Mouse (Mus musculus) gastrocnemius, adult 2 months (tissue): ENCODE results near the gene Cbx5. TPM values are rescaled to one million over a fixed set of nuclear protein-coding genes. Genes with fewer than 3 reads are reported as not detected.
"Not testable (repeated sequence)": the region's sequence is repeated elsewhere in the genome, so short reads cannot be mapped to it uniquely, and the experiment has no call there.

ENCODE experiments used
- DNase-seq: peaks from one replicate; pipeline ENCODE4 v3.0.0; 2022
- H3K27ac ChIP-seq: fragments of 200-600 bp; 2 replicates; pipeline ENCODE4 v1.8.1; 2022; ENCODE audit warnings: mild to moderate bottlenecking
- H3K4me3 ChIP-seq: fragments of 200-600 bp; 2 replicates; pipeline ENCODE4 v1.8.1; 2022; ENCODE audit warnings: mild to moderate bottlenecking, moderate library complexity
- CTCF ChIP-seq: fragments of 200-600 bp; IDR thresholded peaks from 2 replicates; pipeline ENCODE4 v1.8.1; 2022; ENCODE audit warnings: antibody characterized with exemption, mild to moderate bottlenecking, moderate library complexity
- intact Hi-C: fragments of 180-260 bp; cut with DNase I; formaldehyde crosslinking; loops from one replicate; pipeline ENCODE4 v1.15.1; 2025
- total RNA-seq, 2 experiments: library from RNA; stranded (reverse); gene quantifications; 2 replicates each; pipeline ENCODE4 v1.2.3; 2021

The Cbx5 gene
- total RNA-seq, 2 experiments from 2014 or later: 24.4 to 36.6 TPM

DNA sequence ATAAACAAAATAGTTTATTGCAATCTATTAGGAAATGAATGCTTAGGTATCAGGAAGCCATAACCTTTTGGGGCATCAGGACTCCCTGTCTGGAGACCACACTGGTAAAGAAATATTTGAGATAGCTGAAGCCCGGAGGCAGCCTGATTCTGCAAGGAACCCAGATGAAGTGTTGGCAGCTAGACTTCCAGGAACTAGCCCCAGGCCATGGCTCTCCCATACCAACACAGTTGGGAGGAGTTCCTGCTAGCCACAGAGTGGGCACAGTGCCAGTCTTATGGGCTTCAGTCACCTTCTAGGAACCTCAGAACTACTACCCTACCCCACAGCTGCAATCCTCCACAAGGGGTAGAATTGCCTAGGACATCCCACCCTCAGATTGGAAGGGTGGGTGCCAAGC is 20.4 kb upstream of the Cbx5 start:
- no peak for DNase-seq
- TF ChIP-seq CTCF: no peak
- intact Hi-C loops: no loop called here
- Histone ChIP-seq H3K4me3 (no peak overlapping the region), H3K27ac (no peak overlapping the region)

DNA sequence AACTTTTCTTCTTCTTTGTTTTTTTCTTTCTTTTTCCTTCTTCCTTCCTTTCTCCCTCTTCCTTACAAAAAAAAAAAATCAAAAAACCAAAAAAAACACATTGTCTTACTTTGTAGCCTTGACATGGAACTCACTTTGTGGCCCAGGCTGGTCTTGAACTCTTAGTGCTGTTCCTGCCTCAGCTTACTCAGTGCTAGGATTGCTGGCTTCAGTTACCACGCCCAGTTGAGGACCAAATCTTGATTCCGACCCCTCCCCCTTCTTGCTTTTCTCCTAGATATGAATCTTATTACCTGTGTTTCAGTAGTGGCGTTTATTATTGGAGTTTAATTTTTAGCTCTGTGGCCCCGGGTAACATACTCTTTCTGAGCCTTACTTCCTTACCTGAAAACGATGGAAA is 19.5 kb upstream of the Cbx5 start:
- intact Hi-C loops: no loop called here
- no peak for TF ChIP-seq CTCF

DNA sequence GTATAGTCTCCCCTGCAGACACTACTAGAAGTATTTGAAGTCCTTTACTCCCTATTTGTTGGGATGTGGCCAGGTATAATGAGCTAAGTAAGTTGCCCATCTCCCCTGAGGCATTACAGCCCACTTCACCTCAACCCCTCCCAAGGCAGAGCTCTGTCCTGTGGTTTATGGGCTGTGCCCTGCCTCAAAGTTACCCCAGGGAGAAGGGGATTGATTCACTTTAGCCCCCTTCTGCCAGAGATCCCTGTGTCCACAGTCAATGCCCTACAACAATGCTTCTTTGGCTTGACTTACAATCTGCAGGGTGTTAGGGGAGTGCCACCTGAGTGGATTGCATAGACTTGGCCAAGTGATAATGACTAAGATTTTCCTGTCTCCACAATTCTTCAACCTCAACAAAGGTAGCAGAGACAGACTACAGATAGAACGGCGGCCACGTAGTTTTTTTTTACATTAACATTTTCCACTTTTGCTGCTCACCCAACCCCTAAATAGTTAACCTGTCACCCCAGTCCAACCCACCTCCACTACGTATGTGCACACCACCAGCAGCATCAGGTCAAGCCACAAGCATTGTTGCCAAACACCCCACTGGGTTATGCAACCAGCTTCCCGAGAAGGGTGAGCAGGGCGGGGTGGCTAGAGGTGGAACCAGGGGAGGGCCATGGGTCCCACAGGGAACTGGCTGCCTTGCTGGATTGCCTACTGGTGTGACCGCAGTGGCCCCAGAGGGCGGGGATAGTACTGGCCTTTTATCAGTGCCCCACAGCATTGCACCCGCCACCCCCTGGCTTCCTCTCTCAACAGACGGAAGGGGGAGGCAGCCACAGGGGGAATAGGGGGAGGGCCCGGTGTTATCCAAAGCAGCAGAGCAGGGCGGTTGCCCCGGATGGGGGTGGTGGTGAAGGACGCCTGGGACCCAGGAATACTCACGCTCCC is 18.4 kb upstream of the Cbx5 start, which contains the start of gene Nfe2:
Gene Nfe2, minus strand, starts transcription at position 614 of the 939 bp plus-strand sequence.
- TF ChIP-seq CTCF: no peak
- peak; percentile 64 for DNase-seq
- peak within 1 kb of the TSS; percentile 63 for H3K27ac ChIP-seq
- intact Hi-C loops: no loop called here
- H3K4me3 ChIP-seq: peak within 1 kb of the TSS; percentile 60

More for the DNA sequence above, 19.5 kb upstream of the Cbx5 start:
- DNase-seq: no peak
- Histone ChIP-seq H3K4me3 (no peak overlapping the region), H3K27ac (no peak overlapping the region; the same call in 1 of the 2 replicates)

DNA sequence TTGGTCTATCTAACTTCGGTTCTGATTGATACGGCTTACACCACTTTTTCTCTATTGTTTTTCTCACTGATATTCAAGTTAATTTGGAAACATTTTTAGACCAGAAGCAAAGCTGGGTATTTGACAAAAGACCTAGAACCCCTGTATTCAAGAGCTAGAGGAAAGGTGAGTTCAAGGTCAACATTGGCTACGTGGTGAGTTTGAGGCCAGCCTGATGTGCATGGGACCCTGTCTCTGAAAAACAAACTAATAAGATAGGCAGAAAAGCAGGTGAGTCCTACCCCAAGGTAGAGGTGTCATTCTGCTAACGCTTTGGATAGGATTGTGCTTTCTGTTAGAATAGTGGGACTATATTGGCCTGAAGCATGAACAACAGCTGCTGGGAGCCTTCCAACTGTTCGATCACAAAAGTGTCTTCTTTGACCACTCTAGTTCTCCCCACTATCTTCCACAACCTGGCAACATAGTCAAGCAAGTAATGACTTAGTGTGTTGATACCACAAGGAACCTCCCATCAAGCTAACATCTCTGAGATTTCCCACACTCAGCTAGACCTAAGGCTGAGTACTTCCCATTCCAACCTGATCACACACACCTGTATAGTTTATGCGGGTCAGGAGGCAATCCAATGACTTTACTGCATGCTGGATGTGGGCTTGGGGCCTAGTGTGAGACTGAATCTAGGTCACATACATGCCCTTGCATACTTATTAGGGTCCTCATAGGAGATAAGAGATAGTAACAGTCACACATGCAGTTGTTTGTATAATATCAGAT is 16.8 kb upstream of the Cbx5 start:
- H3K4me3 ChIP-seq: no peak overlapping the region
- no peak for TF ChIP-seq CTCF
- H3K27ac ChIP-seq: no peak overlapping the region
- no peak for DNase-seq
- intact Hi-C loops: no loop called here

DNA sequence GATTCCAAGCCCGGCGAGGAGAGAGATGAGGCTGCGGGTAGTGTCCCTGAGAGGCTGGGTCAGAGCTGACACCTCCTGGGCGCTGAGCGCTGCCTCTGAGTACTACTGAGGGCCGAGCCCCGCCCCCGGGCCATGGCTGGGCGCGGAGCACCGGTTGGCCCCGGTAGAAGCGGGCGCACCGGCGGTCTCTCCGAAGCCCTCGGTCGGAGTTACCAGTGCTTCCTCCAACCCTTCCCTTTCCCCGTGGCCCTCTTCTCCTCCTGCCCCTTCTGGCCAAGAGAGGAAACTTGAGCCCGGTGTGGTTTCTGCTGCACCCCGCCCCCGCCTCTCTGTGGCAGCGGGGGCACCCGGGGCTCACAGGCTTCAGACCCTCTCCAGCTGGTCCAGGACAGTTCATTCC is 15.6 kb upstream of the Cbx5 start:
- intact Hi-C loops: no loop called here
- peak overlapping the region; percentile 32 for H3K27ac ChIP-seq

DNA sequence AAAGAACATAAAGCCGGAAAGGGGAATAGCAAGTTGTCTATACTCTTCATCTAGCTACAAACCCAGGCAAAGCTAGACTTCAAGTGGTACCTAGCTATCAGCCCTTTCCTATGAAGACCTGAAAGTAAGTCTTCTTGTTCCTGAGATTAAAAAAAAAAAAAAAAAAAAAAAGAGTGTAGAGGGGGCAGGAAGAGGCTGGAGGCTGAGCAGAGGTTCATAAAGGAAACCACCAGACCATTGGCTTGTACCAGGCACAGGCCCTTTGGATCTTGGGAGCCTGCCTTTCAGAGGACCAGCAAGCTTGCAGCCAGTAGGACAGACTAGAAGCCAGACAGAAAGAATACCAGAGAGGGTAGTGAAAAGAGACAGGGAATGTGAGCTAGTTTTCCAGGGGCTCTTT is 13.7 kb upstream of the Cbx5 start:
- no peak for TF ChIP-seq CTCF
- no peak overlapping the region for H3K27ac ChIP-seq
- DNase-seq: no peak
- no peak overlapping the region for H3K4me3 ChIP-seq
- intact Hi-C loops: no loop called here

More for the DNA sequence above, 15.6 kb upstream of the Cbx5 start:
- TF ChIP-seq CTCF: peak; percentile 5; the same call in 1 of the 2 replicates
- peak; percentile 56 for DNase-seq
- H3K4me3 ChIP-seq: peak overlapping the region; percentile 72

DNA sequence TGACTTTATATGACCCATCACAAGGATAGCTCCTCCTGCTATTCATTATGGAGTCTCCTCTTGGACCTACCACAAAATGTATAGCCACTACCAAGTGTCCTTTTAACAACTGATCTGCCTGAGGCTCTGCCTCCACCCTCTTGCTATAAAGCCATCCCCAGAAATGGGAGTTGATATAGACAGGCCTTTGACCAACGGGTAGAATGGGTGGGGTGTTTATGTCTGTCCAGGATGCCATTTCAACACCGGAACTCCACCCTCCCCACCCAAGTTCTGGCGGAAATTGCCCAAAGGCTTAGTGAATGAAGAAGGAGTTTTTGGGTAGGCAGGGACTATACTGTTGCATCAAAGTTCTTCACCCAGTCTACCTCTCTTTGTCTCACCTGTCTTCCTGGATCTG is 13.0 kb upstream of the Cbx5 start:
- H3K27ac ChIP-seq: no peak overlapping the region
- intact Hi-C loops: no loop called here
- DNase-seq: no peak
- H3K4me3 ChIP-seq: no peak overlapping the region
- TF ChIP-seq CTCF: no peak

DNA sequence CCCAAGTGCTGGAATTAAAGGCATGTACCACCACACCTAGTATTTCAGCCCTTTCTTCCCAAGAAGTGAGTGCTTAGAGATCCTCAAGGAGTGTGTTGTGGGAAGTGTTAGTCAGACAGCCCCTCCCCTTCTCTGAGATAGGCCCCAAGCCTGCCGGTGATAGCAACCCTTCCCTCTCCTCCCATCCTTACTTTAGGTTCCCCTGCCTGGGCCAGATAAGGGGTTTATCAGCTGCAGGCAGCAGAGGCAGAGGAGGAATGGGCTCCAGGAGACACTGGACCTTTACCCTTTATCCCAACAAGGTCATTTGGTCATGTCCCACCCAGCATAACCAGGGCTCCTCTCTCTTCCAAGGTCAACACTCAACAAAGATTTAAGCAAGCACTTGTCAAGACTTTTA is 12.0 kb upstream of the Cbx5 start:
- TF ChIP-seq CTCF: no peak
- Histone ChIP-seq H3K27ac (no peak overlapping the region), H3K4me3 (no peak overlapping the region)
- no peak for DNase-seq
- intact Hi-C loops: loop anchor here (2.0 kb wide), 1 partner anchor 29 kb away; no protein-coding TSS in a partner anchor

DNA sequence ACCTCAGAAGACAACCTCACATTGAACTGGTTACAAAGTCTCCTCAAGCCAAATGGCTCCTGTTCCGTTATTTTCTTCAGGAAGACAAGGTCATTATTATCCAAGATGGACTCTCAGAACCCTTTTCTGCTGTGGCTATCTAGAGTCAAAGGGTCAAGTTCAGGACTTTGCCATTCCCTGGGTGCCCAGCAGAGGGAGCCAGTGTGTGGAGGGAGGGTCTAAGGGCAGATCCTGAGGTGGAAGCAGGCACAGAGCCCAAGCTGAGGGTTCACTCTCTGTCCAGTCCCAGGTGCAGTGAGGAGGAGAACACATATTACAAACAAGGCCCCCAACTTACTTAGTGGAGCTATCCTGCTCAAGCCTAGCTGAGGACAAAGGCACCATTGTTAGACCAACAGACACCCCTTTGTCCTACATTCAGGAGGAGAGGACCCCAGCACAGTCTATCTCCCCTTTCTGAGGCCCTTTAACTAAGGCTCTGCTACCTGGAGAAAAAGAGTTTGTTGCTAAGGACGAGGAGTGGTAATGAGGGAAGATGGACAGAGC is 10.7 kb upstream of the Cbx5 start:
- intact Hi-C loops: loop anchor here (1.0 to 2.0 kb wide), 2 partner anchors 31 to 57 kb away; no protein-coding TSS in a partner anchor

DNA sequence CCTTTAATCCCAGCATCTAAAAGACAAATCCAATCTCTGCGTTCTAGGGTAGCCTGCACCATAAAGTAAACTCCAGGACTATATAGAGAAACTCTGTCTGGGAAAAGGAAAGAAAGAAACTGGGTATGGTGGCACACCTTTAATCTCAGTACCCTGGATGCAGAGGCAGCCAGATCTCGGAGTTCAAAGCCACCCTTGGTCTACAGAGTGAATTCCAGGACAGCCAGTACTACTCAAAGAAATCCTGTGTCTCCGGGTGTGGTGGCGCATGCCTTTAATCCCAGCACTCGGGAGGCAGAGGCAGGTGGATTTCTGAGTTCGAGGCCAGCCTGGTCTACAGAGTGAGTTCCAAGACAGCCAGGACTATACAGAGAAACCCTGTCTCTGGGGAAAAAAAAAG is 9.9 kb upstream of the Cbx5 start:
- DNase-seq, H3K27ac ChIP-seq, intact Hi-C loops, H3K4me3 ChIP-seq: not testable (repeated sequence)

More for the DNA sequence above, 10.7 kb upstream of the Cbx5 start:
- TF ChIP-seq CTCF: peak; percentile 96
- Histone ChIP-seq H3K4me3 (no peak overlapping the region), H3K27ac (no peak overlapping the region)
- peak; percentile 85 for DNase-seq

DNA sequence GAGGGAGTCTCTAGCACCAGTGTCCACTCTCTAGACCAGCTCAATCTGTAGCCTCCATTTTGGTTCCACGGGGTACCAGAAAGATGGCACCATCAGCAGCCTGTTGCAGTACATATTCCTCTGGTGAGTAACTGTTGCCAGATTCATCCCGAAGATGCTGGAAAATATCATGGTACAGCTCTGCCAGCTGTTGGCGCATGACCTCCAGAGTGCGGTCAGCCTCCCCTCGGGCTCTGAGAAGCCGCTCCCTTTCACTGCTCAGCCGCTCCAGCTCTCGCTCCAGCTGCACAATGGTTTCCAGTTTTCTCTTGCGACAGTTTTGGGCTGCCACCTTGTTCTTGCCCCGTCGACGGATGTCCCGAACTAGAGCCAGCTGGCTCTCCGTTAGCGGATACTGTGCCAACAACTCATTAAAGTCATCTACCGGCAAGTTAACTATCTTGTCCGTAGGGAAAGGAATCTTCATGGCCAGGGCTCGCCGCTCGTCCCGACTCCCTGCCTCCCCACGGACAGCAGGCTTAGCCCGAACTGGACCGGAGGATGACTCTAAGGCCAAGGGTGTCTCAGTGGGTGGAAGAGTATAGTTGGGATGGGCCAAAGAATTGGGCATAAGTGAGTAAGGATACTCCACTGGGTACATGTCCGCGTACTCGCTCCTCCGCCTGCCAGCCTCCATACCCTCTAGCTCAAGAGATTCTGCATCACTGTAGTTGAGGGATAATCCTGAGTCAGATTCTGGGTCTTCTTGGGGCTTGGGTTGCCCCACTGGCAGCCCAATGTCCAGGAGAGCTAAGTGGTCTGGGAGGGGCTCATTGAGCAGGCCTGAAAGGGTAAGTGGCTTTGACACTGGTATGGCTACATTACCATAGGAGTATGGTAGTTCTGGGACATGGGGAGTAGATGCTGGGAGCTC is 9.0 kb upstream of the Cbx5 start:
- peak; percentile 56 for DNase-seq
- Histone ChIP-seq H3K4me3 (no peak overlapping the region), H3K27ac (no peak overlapping the region)
- no peak for TF ChIP-seq CTCF
- intact Hi-C loops: no loop called here
